Mouse (Mus musculus): ENCODE results near the gene Slc1a7. TPM values are rescaled to one million over a fixed set of nuclear protein-coding genes. Genes with fewer than 3 reads are reported as not detected.

The Slc1a7 gene
- not detected in 2 replicates for polyA plus RNA-seq (2012; ENCODE audit: insufficient read depth, insufficient read length, low replicate concordance, missing spikeins)

DNA sequence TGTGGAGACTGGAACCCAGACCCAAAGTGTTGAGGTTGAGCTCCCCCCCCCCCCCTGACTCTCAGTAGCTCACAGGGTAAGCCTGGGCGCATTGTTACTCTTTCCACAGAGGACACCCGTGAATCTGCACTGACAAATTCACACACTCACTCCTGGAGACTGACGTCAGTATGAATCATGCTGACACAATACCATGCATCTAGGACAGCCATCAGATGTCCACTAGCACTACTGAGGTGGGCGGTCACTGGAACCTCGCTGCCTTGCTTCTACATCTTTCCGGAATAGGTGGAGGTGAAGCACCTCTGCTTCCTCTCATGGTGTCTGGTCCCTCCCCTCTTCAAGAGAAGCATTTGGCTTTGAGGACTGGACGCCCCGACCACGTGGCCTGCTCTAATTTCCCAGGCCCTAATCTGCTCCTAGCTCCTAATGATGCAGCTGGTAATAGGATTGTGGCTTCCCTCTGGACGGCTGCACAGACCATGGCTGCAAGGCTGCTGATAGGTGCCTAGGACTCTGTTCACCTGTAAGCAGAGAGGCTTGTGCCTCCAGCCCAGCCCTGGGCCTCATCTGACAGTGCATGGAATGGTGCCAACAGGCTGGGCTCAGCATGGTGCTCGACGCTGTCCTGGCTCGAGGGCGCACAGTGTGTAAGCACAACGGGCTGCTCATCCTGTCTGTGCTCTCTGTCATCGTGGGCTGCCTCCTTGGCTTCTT lies at the start of gene Slc1a7:
TSS of gene Slc1a7 (plus strand) at position 367 of the 717 bp plus-strand sequence.
- no peak for TF ChIP-seq POLR2A (IDR thresholded peaks at IDR 0.05; ENCODE audit: insufficient read depth, low read depth, low read length)
- TF ChIP-seq CTCF (IDR thresholded peaks at IDR 0.05; ENCODE audit: insufficient read depth, low read depth, low read length), result no peak
- Histone ChIP-seq H3K4me3 (ENCODE audit: insufficient read depth, low read depth, low read length) (no peak within 1 kb of the TSS), H3K4me1 (ENCODE audit: control insufficient read depth, insufficient read depth, low read length) (no peaks in the 10 kb centered on the region), H3K27ac (ENCODE audit: insufficient read depth, low read depth, low read length) (no peak within 1 kb of the TSS)
- WGBS, result 76% methylated on average over 16 of the region's 16 CpGs

DNA sequence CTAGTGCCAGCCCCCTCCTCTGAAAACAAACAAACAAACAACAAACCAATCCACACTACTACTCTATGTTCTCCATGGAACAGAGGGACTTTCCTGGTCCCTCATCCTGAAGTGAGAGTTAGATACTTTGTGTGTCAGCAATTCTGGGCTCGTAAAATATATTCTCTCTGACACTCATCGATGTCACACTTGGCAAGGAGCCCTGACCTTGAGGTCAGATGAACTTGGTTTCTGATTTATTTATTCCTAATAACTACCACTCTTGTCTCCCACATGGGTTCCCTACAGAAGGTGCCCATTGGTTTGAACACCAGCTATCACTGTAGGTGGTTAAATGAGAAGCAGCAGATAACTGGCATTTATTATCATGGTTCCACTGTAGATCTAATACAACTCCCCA lies 47.8 kb upstream of the Slc1a7 start:
- Histone ChIP-seq H3K27ac (ENCODE audit: insufficient read depth, low read depth, low read length) (no peak overlapping the region), H3K4me1 (ENCODE audit: control insufficient read depth, insufficient read depth, low read length) (peaks cover 7% of the 10 kb centered on the region; the same call in 1 of the 2 replicates), H3K4me3 (ENCODE audit: insufficient read depth, low read depth, low read length) (no peak overlapping the region)
- TF ChIP-seq POLR2A (IDR thresholded peaks at IDR 0.05; ENCODE audit: insufficient read depth, low read depth, low read length), result no peak
- TF ChIP-seq CTCF (IDR thresholded peaks at IDR 0.05; ENCODE audit: insufficient read depth, low read depth, low read length), result no peak
- WGBS, result 92% methylated on average over 2 of the region's 2 CpGs

DNA sequence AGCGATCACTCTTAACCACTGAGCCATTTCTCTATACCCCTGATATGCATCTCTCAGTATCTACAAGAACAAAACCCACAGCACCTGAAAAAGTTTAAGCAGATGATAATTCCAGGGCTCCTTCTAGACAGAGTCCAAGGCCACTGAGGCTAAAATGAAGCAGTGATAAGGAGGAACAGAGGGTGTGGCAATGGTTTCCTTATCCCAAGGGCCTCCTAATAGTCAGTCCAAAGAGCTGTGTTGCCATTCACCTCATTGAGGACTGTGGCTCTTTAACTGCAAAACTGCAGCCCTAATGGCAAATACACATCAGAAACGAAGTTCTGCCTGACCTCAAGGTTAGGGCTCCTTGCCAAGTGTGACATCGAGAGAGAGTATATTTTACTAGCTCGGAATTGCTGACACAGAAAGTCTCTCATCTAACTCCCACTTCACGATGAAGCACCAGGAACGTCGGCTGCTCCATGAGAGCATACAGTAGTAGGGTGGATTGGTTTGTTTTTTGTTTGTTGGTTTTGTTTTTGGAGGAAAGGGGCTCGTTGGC lies 46.9 kb upstream of the Slc1a7 start:
- Histone ChIP-seq H3K27ac (ENCODE audit: insufficient read depth, low read depth, low read length) (no peak overlapping the region), H3K4me1 (ENCODE audit: control insufficient read depth, insufficient read depth, low read length) (peaks cover 7% of the 10 kb centered on the region; the same call in 1 of the 2 replicates), H3K4me3 (ENCODE audit: insufficient read depth, low read depth, low read length) (no peak overlapping the region)
- WGBS, result 72% methylated on average over 8 of the region's 8 CpGs
- no peak for TF ChIP-seq POLR2A (IDR thresholded peaks at IDR 0.05; ENCODE audit: insufficient read depth, low read depth, low read length)

DNA sequence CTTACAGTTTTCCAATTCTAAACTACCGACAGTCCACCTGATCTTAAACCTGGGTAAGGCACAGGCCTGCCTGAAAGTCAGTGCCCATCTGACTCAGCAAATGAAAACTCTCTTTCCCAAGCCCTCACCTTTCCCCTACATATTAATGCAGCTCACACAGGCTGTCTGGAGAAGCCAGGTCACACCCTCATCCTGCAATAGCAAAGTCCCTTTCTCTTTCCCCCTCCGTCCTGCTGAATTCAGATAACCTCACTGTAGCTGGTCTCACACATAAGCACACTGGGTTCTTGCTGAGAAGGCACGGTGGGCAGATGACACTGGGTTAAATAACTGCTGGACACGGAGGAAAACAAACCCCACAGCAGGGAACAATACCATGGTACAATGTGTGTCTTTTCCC lies 46.2 kb upstream of the Slc1a7 start:
- 64% methylated on average over 4 of the region's 4 CpGs for WGBS
- TF ChIP-seq POLR2A (IDR thresholded peaks at IDR 0.05; ENCODE audit: insufficient read depth, low read depth, low read length), result no peak
- no peak for TF ChIP-seq CTCF (IDR thresholded peaks at IDR 0.05; ENCODE audit: insufficient read depth, low read depth, low read length)
- H3K4me1 ChIP-seq (ENCODE audit: control insufficient read depth, insufficient read depth, low read length), result peaks cover 7% of the 10 kb centered on the region; the same call in 1 of the 2 replicates
- H3K27ac ChIP-seq (ENCODE audit: insufficient read depth, low read depth, low read length), result no peak overlapping the region
- H3K4me3 ChIP-seq (ENCODE audit: insufficient read depth, low read depth, low read length), result no peak overlapping the region

DNA sequence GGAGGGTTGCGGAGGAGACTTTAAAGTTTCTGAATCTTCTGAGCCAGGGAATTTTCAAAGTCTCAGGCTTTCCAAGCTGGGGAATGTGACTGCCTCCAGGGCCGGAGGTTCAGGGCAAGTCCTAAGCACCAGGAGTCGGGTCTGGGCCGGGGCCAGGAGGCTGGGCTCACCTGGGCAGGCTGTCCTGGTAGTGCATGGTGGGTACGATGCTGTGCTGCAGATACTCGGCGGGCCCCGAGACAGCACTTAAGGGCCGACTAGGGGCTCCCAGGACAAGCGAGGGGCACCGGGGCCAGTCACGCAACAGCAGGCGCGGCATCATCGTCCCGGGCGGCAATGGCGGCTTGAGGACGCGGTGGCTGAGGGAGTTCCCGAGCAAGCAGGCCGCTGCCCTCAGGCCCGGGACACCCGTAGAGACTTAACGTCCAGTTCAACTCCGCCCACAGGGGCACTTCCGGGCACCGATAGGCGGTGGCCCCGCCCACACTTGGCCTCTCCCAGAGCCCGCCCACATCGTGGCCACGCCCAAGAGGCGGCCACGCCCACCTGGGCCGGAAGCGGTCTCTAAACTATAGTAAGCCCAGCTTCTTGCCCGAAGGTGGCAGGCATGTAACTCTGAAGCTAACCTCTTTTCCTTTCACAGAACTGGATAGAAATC lies 44.9 kb upstream of the Slc1a7 start, which contains the start of gene Cpt2:
TSS of gene Cpt2 (minus strand) at position 466 of the 658 bp plus-strand sequence.
- H3K4me3 ChIP-seq (ENCODE audit: insufficient read depth, low read depth, low read length), result peak within 1 kb of the TSS; percentile 53
- peak; percentile 41; the same call in 1 of the 2 replicates for TF ChIP-seq POLR2A (IDR thresholded peaks at IDR 0.05; ENCODE audit: insufficient read depth, low read depth, low read length)
- no peak for TF ChIP-seq CTCF (IDR thresholded peaks at IDR 0.05; ENCODE audit: insufficient read depth, low read depth, low read length)
- H3K27ac ChIP-seq (ENCODE audit: insufficient read depth, low read depth, low read length), result no peak within 1 kb of the TSS
- peaks cover 7% of the 10 kb centered on the region; the same call in 1 of the 2 replicates for H3K4me1 ChIP-seq (ENCODE audit: control insufficient read depth, insufficient read depth, low read length)
- WGBS, result 5% methylated on average over 38 of the region's 38 CpGs

DNA sequence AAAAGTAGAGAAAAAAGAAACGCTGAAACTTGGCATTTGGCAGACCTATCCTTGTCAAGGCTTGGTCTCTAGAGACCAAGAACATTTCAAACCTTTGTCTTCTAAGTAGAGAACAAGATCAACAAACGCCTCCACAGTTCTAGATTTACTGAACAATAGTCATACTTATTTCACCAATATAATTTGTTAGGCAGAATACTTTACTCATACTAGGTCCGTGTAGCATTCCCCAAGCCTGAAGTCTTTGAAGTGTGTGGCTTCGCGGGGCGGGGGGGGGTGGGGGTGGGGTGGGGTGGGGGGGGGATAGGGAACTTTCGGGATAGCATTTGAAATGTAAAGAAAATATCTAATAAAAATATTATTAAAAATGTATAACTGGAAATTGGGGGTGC lies 44.3 kb upstream of the Slc1a7 start:
- 28% methylated on average over 7 of the region's 7 CpGs for WGBS

DNA sequence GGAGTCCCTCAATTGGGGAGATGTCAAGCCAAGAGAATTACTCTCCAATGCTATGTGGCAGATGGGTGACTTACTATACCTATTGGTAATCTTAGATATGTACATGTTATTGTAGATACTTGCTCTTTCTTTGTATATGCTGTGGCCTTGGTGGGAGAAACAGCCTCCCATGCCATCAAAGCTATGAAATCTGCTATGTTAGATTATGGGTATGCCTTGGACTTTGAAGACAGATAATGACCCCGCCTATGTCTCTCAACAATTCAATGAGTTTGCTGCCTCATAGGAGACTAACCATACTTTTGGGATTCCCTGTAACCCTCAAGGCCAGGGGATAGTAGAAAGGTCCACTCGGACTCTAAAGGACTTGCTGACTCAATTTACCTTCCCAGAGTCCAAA lies 39.9 kb upstream of the Slc1a7 start:
- H3K27ac ChIP-seq (ENCODE audit: insufficient read depth, low read depth, low read length), result no peak overlapping the region
- WGBS, result 73% methylated on average over 2 of the region's 2 CpGs
- no peak overlapping the region for H3K4me3 ChIP-seq (ENCODE audit: insufficient read depth, low read depth, low read length)
- peaks cover 3% of the 10 kb centered on the region; the same call in 1 of the 2 replicates for H3K4me1 ChIP-seq (ENCODE audit: control insufficient read depth, insufficient read depth, low read length)
- TF ChIP-seq CTCF (IDR thresholded peaks at IDR 0.05; ENCODE audit: insufficient read depth, low read depth, low read length) (no peak), POLR2A (IDR thresholded peaks at IDR 0.05; ENCODE audit: insufficient read depth, low read depth, low read length) (no peak)

More for the DNA sequence above, 44.3 kb upstream of the Slc1a7 start:
- TF ChIP-seq CTCF (IDR thresholded peaks at IDR 0.05; ENCODE audit: insufficient read depth, low read depth, low read length) (no peak), POLR2A (IDR thresholded peaks at IDR 0.05; ENCODE audit: insufficient read depth, low read depth, low read length) (no peak)
- Histone ChIP-seq H3K27ac (ENCODE audit: insufficient read depth, low read depth, low read length) (no peak overlapping the region), H3K4me1 (ENCODE audit: control insufficient read depth, insufficient read depth, low read length) (peaks cover 7% of the 10 kb centered on the region; the same call in 1 of the 2 replicates), H3K4me3 (ENCODE audit: insufficient read depth, low read depth, low read length) (0 out of 2 replicates have a peak overlapping the region, but pooled peaks have one; percentile 53)

DNA sequence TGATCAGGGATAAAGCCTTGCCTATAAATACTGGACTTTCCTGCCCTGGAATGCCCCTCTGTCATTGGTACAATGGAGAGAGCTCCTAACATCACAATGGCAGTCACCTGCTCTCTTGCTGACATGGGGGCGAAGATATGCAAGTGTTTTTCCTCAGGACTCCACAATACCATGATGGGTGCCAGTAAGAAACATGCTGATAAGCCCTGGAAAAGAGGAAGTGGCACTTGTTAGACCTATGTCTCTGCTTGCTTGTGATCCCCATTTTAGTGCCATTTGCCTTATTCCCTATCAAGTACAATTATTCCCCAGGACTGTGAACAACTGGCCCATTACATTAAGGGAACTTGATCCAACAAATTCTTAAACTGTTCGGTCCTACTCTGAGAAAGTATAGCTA lies 39.4 kb upstream of the Slc1a7 start:
- H3K27ac ChIP-seq (ENCODE audit: insufficient read depth, low read depth, low read length), result no peak overlapping the region
- WGBS, result 93% methylated on average over 2 of the region's 2 CpGs
- H3K4me1 ChIP-seq (ENCODE audit: control insufficient read depth, insufficient read depth, low read length), result no peaks in the 10 kb centered on the region
- no peak overlapping the region for H3K4me3 ChIP-seq (ENCODE audit: insufficient read depth, low read depth, low read length)
- no peak for TF ChIP-seq POLR2A (IDR thresholded peaks at IDR 0.05; ENCODE audit: insufficient read depth, low read depth, low read length)
- no peak for TF ChIP-seq CTCF (IDR thresholded peaks at IDR 0.05; ENCODE audit: insufficient read depth, low read depth, low read length)

DNA sequence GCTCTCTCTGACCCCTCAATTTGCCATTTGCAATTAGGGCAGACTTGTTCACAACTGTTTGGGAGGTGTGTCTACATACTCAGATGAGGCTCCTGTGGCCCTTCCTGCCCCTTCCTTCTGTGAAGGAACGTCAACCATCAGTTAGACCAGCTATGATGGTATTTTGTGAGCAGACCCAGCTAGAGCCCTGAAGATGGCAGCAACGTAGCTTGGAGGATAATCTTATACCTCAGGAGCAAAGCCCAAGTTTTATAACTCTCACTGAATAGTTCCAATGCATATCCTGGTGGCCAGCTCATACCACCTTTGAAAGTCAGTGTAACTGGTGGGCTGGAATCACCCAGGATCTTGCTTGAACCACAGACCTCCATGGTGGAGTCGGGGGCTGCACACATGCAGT lies 36.7 kb upstream of the Slc1a7 start:
- no peaks in the 10 kb centered on the region for H3K4me1 ChIP-seq (ENCODE audit: control insufficient read depth, insufficient read depth, low read length)
- H3K4me3 ChIP-seq (ENCODE audit: insufficient read depth, low read depth, low read length), result no peak overlapping the region
- H3K27ac ChIP-seq (ENCODE audit: insufficient read depth, low read depth, low read length), result no peak overlapping the region
- TF ChIP-seq POLR2A (IDR thresholded peaks at IDR 0.05; ENCODE audit: insufficient read depth, low read depth, low read length) (no peak), CTCF (IDR thresholded peaks at IDR 0.05; ENCODE audit: insufficient read depth, low read depth, low read length) (no peak)
- WGBS, result 83% methylated on average over 3 of the region's 3 CpGs

All from olfactory bulb, adult 2 months (tissue).